Mouse (Mus musculus): ENCODE data around the gene Pitpnm1.

Gene Pitpnm1

GRCm38 (mm10) chr19:4094774-4095303 is 5.0 kb upstream of the Pitpnm1 start:
- DNase-seq (ENCODE audit: low read depth, low spot score) = no peak

- DNase-seq (ENCODE audit: low read depth, low spot score) = no peak
Measured at GRCm38 (mm10) chr19:4095802-4096201, 4.0 kb upstream of the Pitpnm1 start.

GRCm38 (mm10) chr19:4096642-4097440 is 3.0 kb upstream of the Pitpnm1 start, which contains the start of gene Cdk2ap2:
Gene Cdk2ap2, plus strand, starts transcription at chr19:4097182.
- peak; percentile 98 for DNase-seq (ENCODE audit: low read depth, low spot score)

- peak; percentile 35 for DNase-seq (ENCODE audit: low read depth, low spot score)
Measured at GRCm38 (mm10) chr19:4097441-4097825, 2.4 kb upstream of the Pitpnm1 start.

GRCm38 (mm10) chr19:4098426-4098825 is 1.4 kb upstream of the Pitpnm1 start:
- no peak for DNase-seq (ENCODE audit: low read depth, low spot score)

- peak; percentile 71 for DNase-seq (ENCODE audit: low read depth, low spot score)
Measured at GRCm38 (mm10) chr19:4099056-4099455, 742 bp upstream of the Pitpnm1 start.

GRCm38 (mm10) chr19:4100718-4101261 is 992 bp downstream of the Pitpnm1 start:
- peak; percentile 16 for DNase-seq (ENCODE audit: low read depth, low spot score)

GRCm38 (mm10) chr19:4101466-4101865 is 1.7 kb downstream of the Pitpnm1 start:
- DNase-seq (ENCODE audit: low read depth, low spot score) = no peak

GRCm38 (mm10) chr19:4102049-4102448 is 2.3 kb downstream of the Pitpnm1 start:
- DNase-seq (ENCODE audit: low read depth, low spot score) = no peak

- DNase-seq (ENCODE audit: low read depth, low spot score) = no peak
Measured at GRCm38 (mm10) chr19:4102626-4103025, 2.8 kb downstream of the Pitpnm1 start.

GRCm38 (mm10) chr19:4103294-4103693 is 3.5 kb downstream of the Pitpnm1 start:
- no peak for DNase-seq (ENCODE audit: low read depth, low spot score)

GRCm38 (mm10) chr19:4103792-4104191 is 4.0 kb downstream of the Pitpnm1 start:
- no peak for DNase-seq (ENCODE audit: low read depth, low spot score)

GRCm38 (mm10) chr19:4104675-4105194 is 4.9 kb downstream of the Pitpnm1 start:
- no peak for DNase-seq (ENCODE audit: low read depth, low spot score)

GRCm38 (mm10) chr19:4106654-4107053 is 6.9 kb downstream of the Pitpnm1 start:
- DNase-seq (ENCODE audit: low read depth, low spot score) = no peak

- no peak for DNase-seq (ENCODE audit: low read depth, low spot score)
Measured at GRCm38 (mm10) chr19:4108535-4108934, 8.7 kb downstream of the Pitpnm1 start.

- DNase-seq (ENCODE audit: low read depth, low spot score) = no peak
Measured at GRCm38 (mm10) chr19:4112063-4112960, 12.5 kb downstream of the Pitpnm1 start.

- no peak for DNase-seq (ENCODE audit: low read depth, low spot score)
Measured at GRCm38 (mm10) chr19:4113186-4113805, 13.5 kb downstream of the Pitpnm1 start.

GRCm38 (mm10) chr19:4113806-4114230 is 14.0 kb downstream of the Pitpnm1 start:
- DNase-seq (ENCODE audit: low read depth, low spot score) = no peak

- no peak for DNase-seq (ENCODE audit: low read depth, low spot score)
Measured at GRCm38 (mm10) chr19:4114551-4114950, 14.8 kb downstream of the Pitpnm1 start.

GRCm38 (mm10) chr19:4115144-4115543 is 15.3 kb downstream of the Pitpnm1 start:
- no peak for DNase-seq (ENCODE audit: low read depth, low spot score)

GRCm38 (mm10) chr19:4115816-4116215 is 16.0 kb downstream of the Pitpnm1 start:
- no peak for DNase-seq (ENCODE audit: low read depth, low spot score)
